ENCODE assay signal across 17 mouse cellular contexts in genomic region chr12:21241965-21242364, GRCm38 (mm10).
"Had no signal": no experiment of that assay in that cellular context is flagged by ENCODE, and none has a peak within 500 bp of the region (broad histone marks: within the 10 kb centered on the region; RNA-seq: fewer than 3 reads in every experiment).

No protein-coding gene starts in this region.

- H3K9ac ChIP-seq: limb, embryonic 13.5 days; liver, embryonic 13.5 days had no signal

- H3K4me1 ChIP-seq: limb, embryonic 10.5 days; limb, embryonic 13.5 days; liver, embryonic 13.5 days had no signal

- H3K27me3 ChIP-seq: limb, embryonic 13.5 days; liver, embryonic 13.5 days had no signal

- H3K27ac ChIP-seq: kidney, postnatal 0 days; layer of hippocampus, adult 2 months; limb, embryonic 10.5 days; limb, embryonic 13.5 days; liver, embryonic 13.5 days had no signal

- H3K4me2 ChIP-seq: limb, embryonic 13.5 days; liver, embryonic 13.5 days; midbrain, embryonic 11.5 days had no signal

- DNase-seq: kidney, adult 2 months; kidney, postnatal 25 days; layer of hippocampus, adult 9-11 months; liver; liver, embryonic 13.5 days; lung, adult 2 months; lung, postnatal 14 days; lung, postnatal 4 days; midbrain, embryonic 14.5 days; retina, postnatal 1 day; thymus, adult 18-20 months; thymus, postnatal 36 days had no signal

- H3K4me3 ChIP-seq: layer of hippocampus, adult 2 months; limb, embryonic 10.5 days; limb, embryonic 13.5 days; liver, embryonic 13.5 days had no signal

- H3K9me3 ChIP-seq: limb, embryonic 10.5 days; limb, embryonic 13.5 days; liver, embryonic 13.5 days had no signal
